Mouse (Mus musculus) T-helper 17 cell (primary cell): ENCODE data around the gene Clrn2.

Experiments used
- in situ Hi-C, 2 experiments: fragments of 300-600 bp; cut with MboI, MseI; formaldehyde crosslinking; loops; 1 replicate in 1 of 2; 2 replicates in 1 of 2; pipeline ENCODE4 v1.15.1; 2025; ENCODE audit warnings: high pct_unique_total_duplicates in 2 of 2

Gene Clrn2

GRCm38 (mm10) chr5:45449831-45450716 lies 3.5 kb upstream of the Clrn2 start, which contains the start of gene Qdpr:
Gene Qdpr (minus strand): TSS chr5:45450236.
- in situ Hi-C loops: loop anchor here (5.0 kb wide), 1 partner anchor 42 kb away; the partner anchor contains the start of gene Lap3 (in 2 of the 2)

DNA sequence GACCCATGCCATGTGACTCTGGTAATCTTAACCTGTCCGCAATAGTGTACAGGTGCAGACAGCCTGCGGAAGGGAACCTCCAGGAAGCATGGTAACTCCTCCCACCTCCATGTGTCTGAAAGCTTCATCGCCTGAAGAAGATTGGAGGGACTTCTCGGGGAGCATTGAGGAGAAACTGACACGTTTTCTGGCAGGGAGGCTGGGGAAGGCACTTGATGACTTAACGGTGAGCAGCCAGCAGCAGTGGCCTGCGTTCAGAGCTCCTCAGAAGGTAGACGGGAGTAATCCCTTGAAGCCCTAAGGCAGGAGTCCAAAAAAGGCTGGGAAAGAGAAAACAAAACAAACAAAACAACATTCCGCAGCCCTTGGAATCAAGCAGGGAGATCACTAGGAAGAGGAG lies 905 bp downstream of the Clrn2 start:
- in situ Hi-C loops: no loop called here

DNA sequence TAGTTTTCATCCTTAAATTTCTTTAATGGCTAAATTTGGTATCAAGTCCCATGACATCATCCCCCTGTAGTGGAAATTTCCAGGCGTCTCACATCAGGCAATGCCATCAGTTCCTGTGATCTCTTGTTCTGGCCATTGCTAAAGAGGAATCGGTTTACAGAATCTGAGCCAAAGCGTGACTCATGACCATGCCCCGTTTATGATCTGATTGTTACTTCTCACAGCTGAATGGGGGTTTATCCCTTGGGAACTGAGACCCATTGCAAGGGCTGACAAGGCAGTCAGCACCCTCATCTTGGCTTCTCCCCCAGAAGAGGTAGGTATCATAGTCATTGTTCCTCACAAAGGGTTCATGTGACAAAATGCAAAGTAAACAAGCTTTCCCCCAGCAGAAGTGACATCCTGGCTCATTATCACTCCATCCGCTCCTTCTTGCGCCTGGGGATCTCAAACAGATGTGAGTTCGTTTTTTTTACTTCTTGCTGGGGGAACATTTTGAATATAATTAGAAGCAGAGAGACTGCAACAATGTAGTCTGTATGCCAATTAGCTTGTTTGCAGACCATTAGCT lies 19.4 kb downstream of the Clrn2 start:
- in situ Hi-C loops: loop anchor here (5.0 to 10.0 kb wide), 4 partner anchors 64 to 874 kb away; partner anchors contain the start of gene Ncapg (in 2 of the 2)

DNA sequence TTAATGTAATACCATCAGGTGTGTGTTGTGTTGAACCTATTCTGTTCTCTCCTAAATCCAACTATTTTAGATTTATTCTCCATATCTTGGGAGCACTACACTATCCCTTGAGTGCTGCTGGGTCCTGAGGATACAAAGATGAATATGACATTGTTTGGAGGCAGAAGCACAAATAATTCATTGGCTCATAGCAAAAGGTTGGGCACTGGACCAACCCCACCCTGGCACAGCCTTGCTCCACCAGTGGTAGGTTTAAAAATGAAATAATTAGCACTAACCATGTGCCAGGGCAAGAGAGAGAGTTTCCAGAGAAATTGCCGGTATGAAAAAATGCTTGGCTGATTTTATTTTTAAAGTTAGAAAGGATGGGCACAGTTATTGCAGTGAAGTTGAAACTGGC lies 20.0 kb downstream of the Clrn2 start:
- in situ Hi-C loops: loop anchor here (5.0 to 10.0 kb wide), 4 partner anchors 64 to 874 kb away; partner anchors contain the start of gene Ncapg (in 2 of the 2)

DNA sequence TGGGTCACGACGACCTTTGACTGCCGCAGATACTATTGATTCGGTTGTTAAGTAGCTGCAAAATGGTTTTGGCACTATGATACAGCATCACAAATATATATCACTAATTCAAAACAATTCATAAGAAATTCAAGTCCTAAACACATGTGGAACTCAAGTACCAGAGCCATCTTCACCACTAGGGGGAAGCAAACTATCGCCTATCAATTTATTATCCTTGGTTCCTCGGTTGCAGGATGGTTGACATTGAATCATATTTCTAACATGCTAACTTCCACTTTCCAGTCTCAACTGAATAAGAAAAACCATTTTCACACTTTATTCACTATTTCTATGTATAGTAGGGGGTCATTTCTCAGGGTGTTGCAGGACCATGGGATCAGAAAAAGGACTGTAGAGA lies 20.7 kb downstream of the Clrn2 start:
- in situ Hi-C loops: loop anchor here (5.0 to 10.0 kb wide), 4 partner anchors 63 to 873 kb away; partner anchors contain the start of gene Ncapg (in 2 of the 2)

DNA sequence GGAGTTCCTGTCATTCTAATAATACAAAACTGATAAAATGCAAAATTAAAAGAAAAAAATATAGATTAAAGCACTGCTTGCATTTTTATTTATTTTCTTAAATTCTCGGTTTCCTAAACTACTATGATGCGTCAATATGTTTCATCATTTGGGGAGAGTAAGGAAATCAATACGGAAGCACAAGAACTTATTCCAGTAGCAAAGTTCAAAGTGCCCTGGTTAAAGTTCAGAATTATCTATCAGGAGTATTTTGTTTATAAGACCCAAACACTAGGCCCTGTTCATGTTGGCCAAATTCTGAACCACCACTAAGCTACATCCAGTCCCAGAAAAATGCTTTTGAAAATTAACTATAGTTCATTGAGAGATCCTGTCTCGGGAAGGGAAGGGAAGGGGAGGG lies 21.2 kb downstream of the Clrn2 start:
- in situ Hi-C loops: loop anchor here (5.0 to 10.0 kb wide), 4 partner anchors 63 to 873 kb away; partner anchors contain the start of gene Ncapg (in 2 of the 2)

DNA sequence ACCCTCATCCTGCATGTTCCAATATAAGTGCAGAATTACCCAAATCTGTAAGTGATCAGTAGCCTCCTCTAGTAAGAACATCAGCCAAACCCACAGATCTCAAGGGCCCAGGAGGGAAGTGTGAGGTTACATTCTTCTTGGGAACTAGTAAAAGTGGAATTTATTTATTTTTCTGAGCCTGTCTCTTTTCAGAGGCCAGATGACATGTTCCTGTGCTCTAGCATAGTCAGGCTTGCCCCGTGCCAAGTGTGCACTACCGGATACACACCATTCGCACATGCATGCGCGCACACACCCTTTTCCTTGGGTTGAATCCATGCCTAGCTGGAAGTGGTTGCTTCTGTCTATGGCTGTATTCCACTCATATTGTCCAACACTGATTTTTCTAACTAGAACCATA lies 22.2 kb downstream of the Clrn2 start:
- in situ Hi-C loops: loop anchor here in 1 of 2 experiments (10.0 kb wide), 1 partner anchor 189 kb away; the partner anchor contains the start of gene Ncapg

DNA sequence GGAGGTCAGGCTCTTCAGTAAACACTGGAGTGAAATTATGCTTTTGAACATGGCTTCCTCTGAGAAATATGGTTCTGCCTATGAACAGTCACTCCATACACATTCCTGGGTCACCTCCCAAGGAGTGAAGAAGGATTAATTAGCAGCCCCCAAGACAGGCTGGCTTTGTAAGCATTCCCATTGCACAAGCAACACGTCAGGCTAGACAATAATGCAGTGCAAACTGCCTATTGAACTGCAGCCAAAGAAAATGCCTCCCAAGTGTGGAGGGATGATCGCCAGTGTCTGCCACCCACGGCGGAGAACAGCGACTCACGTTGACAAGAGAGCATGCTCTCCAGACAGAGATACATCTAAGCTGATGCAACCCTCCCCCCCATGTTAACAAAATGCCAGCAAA lies 22.7 kb downstream of the Clrn2 start:
- in situ Hi-C loops: loop anchor here in 1 of 2 experiments (10.0 kb wide), 1 partner anchor 189 kb away; the partner anchor contains the start of gene Ncapg

GRCm38 (mm10) chr5:45477601-45478000 lies 24.1 kb downstream of the Clrn2 start:
- in situ Hi-C loops: loop anchor here in 1 of 2 experiments (10.0 kb wide), 1 partner anchor 187 kb away; the partner anchor contains the start of gene Ncapg

DNA sequence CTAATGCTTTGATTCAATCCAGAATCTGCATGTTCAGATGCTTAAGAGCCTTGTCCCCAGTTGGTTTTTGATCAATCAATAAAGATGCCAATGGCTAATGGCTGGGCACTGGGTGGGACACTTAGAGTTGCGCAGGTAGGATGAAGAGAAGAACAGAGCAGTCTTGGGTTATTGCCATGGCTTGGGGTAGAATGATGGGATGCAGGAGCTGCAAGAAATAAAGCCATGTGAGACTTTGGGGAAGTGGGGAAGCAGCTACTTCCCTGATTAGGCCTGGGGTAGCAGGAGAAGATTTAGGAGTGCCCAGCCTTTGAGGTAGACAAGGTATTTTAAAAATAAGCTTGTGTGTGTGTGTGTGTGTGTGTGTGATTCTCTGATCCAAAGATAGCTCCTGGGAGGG lies 26.5 kb downstream of the Clrn2 start:
- in situ Hi-C loops: no loop called here

- in situ Hi-C loops: no loop called here
Measured at GRCm38 (mm10) chr5:45481125-45481524, 27.6 kb downstream of the Clrn2 start.

DNA sequence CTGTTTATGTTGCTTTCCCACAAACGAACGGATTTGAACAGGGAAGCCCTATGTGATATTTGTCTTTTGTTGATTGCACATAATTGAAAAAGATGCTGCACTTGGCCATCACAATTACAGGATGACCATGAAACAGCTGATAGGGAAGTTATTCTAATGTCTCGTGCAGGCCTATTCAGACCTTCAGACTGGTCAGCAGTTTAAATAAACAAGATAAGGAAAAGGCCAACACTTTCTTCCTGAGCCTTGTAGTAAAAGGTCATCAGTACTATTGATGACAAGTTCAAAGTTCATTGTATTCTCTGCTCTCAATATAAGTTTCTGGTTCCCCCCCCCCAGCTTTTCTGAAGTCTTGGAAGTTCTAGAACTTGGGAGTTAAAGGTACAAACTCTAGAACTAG lies 29.1 kb downstream of the Clrn2 start:
- in situ Hi-C loops: no loop called here

DNA sequence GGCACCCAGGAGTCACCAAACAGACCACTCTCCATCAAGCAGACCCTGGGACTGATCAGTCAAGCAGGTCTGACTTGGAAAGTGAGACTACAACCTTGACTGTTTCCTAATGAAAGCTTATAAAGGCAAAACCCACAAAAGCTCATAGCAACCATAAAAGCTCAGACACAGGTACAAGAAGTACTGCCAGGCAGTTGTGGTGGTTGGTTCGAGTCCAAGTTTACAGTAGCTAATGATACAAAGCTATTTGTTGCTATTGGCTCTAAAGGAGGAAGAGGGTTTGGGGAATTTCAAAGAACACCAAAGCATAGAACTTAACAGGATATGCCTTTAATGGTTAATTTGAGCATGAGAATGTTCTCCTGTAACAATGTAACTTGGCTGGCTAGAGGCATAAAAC lies 30.1 kb downstream of the Clrn2 start:
- in situ Hi-C loops: no loop called here

GRCm38 (mm10) chr5:45491776-45492175 lies 38.2 kb downstream of the Clrn2 start:
- in situ Hi-C loops: loop anchor here (5.0 kb wide), 1 partner anchor 44 kb away; no protein-coding TSS in a partner anchor

- in situ Hi-C loops: loop anchor here (5.0 kb wide), 1 partner anchor 46 kb away; no protein-coding TSS in a partner anchor
Measured at GRCm38 (mm10) chr5:45493191-45494092, 39.9 kb downstream of the Clrn2 start, which contains the start of gene Lap3. Gene Lap3 (plus strand): TSS chr5:45493374.

- in situ Hi-C loops: loop anchor here (5.0 kb wide), 1 partner anchor 47 kb away; no protein-coding TSS in a partner anchor
Measured at GRCm38 (mm10) chr5:45494093-45494755, 40.7 kb downstream of the Clrn2 start.

DNA sequence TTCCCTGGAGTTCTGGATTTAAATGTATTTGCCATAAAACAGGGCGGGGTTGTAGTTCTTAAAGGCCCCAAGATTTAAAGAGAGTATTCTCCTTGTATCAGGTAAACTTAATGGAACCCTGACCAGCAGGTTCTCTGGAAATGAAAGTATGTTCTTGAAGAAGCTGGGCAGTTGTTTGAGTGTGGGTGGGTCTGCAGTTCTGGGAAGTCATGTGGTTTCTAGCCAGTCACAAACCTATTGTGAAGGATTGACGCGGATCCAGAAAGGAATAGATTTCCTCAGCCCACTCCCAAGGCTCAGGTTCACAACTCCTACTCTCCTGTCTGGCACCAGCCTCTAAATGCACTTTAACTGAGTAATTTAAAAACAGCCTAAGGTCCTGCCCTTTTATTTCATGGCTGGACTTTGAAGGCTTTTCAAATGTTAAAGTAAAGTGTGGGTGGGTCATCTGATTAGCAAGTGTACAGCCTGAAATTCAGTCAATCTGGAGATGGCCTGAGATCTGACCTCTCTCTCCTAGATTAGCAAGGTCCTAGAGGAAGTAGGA lies 42.0 kb downstream of the Clrn2 start:
- in situ Hi-C loops: no loop called here

- in situ Hi-C loops: no loop called here
Measured at GRCm38 (mm10) chr5:45496042-45496441, 42.5 kb downstream of the Clrn2 start.

- in situ Hi-C loops: no loop called here
Measured at GRCm38 (mm10) chr5:45496479-45496878, 42.9 kb downstream of the Clrn2 start.
